Mouse (Mus musculus) heart, postnatal 0 days (tissue): Measurements from ENCODE around the gene Xpnpep1. TPM values are rescaled to one million over a fixed set of nuclear protein-coding genes. Genes with fewer than 3 reads are reported as not detected.

Experiments used
- ATAC-seq: fragments of 200-750 bp; cut with Nextera tagmentation; 2 replicates; pipeline ENCODE4 v1.8.0; 2017; ENCODE audit warnings: low read depth, moderate number of reproducible peaks, moderate library complexity; ENCODE audit not compliant: insufficient read depth
- DNase-seq: peaks from one replicate; pipeline ENCODE4 v3.0.0-alpha.2; 2016; ENCODE audit warnings: low spot score
- H3K27ac ChIP-seq: fragments of 300-500 bp; sonication (generic); 2 replicates; pipeline ENCODE4 v1.5.1; 2014; ENCODE audit warnings: low read depth, mild to moderate bottlenecking
- H3K27me3 ChIP-seq: fragments of 300-500 bp; sonication (generic); 2 replicates; pipeline ENCODE4 v1.6.1; 2014; ENCODE audit warnings: low read length, mixed read lengths; ENCODE audit not compliant: control insufficient read depth, insufficient read depth
- H3K36me3 ChIP-seq: fragments of 300-500 bp; sonication (generic); replicated peaks from 2 replicates; pipeline ENCODE4 v1.6.1; 2014; ENCODE audit warnings: low read length, mixed read lengths; ENCODE audit not compliant: control insufficient read depth, insufficient read depth
- H3K4me1 ChIP-seq: fragments of 300-500 bp; sonication (generic); 2 replicates; pipeline ENCODE4 v1.6.1; 2014; ENCODE audit warnings: antibody characterized with exemption; ENCODE audit not compliant: control insufficient read depth, insufficient read depth
- H3K4me2 ChIP-seq: fragments of 300-500 bp; sonication (generic); 2 replicates; pipeline ENCODE4 v1.6.1; 2014; ENCODE audit warnings: low read depth, mild to moderate bottlenecking, low read length, moderate library complexity
- H3K4me3 ChIP-seq: fragments of 300-500 bp; sonication (generic); 2 replicates; pipeline ENCODE4 v1.5.1; 2014; ENCODE audit warnings: low read depth, low read length
- H3K9ac ChIP-seq: fragments of 300-500 bp; sonication (generic); replicated peaks from 2 replicates; pipeline ENCODE4 v1.6.1; 2014; ENCODE audit warnings: low read depth, low read length, mixed read lengths
- H3K9me3 ChIP-seq: fragments of 300-500 bp; sonication (generic); replicated peaks from 2 replicates; pipeline ENCODE4 v1.6.1; 2016; ENCODE audit warnings: low read length; ENCODE audit not compliant: control insufficient read depth
- CTCF ChIP-seq: IDR thresholded peaks from 2 replicates; pipeline ENCODE4 v1.5.1; 2016; ENCODE audit warnings: antibody characterized with exemption, control low read depth, low read depth
- EP300 ChIP-seq: IDR thresholded peaks from 2 replicates; pipeline ENCODE4 v1.6.1; 2016; ENCODE audit warnings: antibody characterized with exemption, low read depth
- WGBS: fragments of 180-500 bp; shearing (Covaris S2); extraction: QIAGEN DNeasy Blood & Tissue Kit; methylation state at CpG from one replicate; pipeline ENCODE4 v1.1.7; 2014; 5-methylcytosine and 5-hydroxymethylcytosine counted together
- polyA plus RNA-seq: library from polyadenylated mRNA; unstranded; fragments of >200 nt; fragmentation: Nextera tagmentation; extraction: Ambion mirVana; gene quantifications from 2 replicates; pipeline ENCODE4 v1.2.1, GENCODE M21; 2015
- total RNA-seq: library from RNA; depleted of rRNA; stranded (reverse); fragments of >200 nt; gene quantifications from 2 replicates; pipeline ENCODE4 v1.2.3, GENCODE M21; 2014; ENCODE audit warnings: low replicate concordance; rRNA removed

Xpnpep1 gene
- total RNA-seq: 107 and 134 TPM in 2 replicates
- 106 and 119 TPM in 2 replicates for polyA plus RNA-seq

DNA sequence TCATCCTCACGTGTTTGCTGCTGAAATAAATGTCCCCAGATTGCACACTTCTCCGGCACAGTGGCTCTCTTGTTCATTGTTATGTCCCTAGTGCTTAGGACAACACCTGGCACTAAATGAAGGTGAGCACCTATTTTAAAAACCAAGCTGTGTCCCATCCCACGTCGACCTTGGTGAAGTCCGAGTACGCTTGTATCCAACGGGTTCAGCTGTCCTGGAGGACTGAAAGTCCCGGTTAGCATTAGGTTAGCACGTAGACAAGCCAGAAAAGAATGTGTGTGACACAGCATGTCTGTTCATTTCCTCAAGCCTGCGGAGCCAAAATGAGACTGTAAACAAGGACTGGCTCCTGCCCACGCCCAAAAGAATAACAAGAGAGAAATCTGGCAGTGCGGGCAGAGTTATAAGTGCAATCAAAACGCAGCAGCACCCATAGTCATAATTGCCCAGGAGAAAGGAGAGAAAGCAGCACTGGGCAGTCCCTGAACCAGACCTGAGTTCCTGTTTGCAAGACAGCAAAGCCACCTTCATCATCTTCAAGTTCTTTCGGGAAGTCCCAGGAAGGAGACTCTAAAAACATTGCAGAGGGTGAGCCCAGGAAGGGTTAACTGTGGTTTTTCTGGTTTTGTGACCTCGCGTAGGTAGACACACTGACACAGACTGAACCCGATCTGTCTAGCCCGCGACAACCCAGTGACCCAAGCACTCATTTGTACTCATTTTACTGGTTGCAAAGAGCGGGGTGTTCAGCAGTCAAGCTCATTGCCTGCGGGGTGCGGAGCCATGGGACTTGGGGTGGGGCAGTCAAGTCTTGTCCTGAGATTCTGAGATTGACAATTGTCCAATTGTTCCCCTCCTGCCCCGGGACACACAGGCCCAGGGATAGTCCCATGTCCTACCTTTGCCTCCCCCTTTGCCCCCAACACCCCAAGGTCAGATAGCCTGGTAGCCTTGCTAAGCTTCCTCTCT lies at the start of gene Xpnpep1:
Gene Xpnpep1 (minus strand): TSS at position 51 of the 969 bp plus-strand sequence.
- Histone ChIP-seq H3K9ac (no peak within 1 kb of the TSS), H3K4me2 (peak within 1 kb of the TSS; percentile 57), H3K4me3 (peak within 1 kb of the TSS; percentile 87), H3K27ac (peak within 1 kb of the TSS; percentile 90), H3K4me1 (peaks cover 32% of the 10 kb centered on the region), H3K9me3 (no peaks in the 10 kb centered on the region), H3K27me3 (no peaks in the 10 kb centered on the region), H3K36me3 (0 out of 2 replicates have a peak, but pooled peaks cover 4% of the 10 kb centered on the region)
- no peak for DNase-seq
- ATAC-seq: no peak
- TF ChIP-seq EP300 (no peak), CTCF (no peak)
- WGBS: 74% methylated on average over 23 of the region's 23 CpGs

DNA sequence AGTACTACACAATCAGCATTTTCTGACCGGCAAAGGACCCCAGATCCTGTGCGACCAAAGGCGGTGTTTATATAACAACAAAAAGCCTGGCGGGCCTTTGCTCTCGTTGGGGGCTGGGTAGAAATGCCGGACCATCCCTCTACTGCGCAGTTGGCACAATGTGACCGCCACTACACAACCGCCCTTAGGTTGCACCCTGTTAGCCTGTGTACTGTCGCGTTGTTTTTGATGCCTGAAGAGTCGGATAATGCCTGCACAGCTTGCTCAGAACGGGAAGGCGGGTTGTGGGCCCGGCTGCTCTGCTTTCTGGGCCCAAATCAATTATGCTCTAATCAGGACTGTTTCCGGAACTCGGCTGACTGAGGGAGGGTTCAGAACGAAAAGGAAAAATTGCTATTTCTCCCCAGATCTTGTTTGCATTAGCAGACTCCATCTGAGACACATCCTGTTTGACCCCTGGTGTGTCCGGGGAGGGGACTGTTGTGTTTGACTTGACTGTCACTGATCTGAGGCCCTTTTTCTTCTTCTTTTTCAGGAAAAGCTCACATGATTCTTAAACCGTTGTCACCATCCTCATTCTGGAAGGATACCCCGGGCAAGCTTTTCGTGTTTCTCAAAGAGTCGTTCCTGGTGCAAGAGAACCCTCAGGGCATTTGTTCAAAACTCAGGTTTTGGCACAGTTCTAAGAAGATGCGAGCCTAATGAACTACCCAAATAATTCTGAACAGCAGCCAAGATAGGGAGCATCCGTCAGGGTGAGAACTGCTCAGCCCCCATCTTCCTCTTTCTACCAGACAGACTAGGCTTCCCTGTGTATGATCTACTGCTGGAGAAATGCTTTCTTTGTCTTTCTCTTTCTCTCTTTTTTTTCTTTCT lies 47.5 kb upstream of the Xpnpep1 start:
- TF ChIP-seq EP300: 0 out of 2 replicates have a peak, but pooled peaks have one; percentile 43
- no peak for TF ChIP-seq CTCF
- peak overlapping the region; percentile 42 for H3K4me2 ChIP-seq
- ATAC-seq (peak; percentile 67), DNase-seq (peak; percentile 70)
- H3K36me3 ChIP-seq: no peaks in the 10 kb centered on the region
- H3K9ac ChIP-seq: 0 out of 2 replicates have a peak overlapping the region, but pooled peaks have one; percentile 26
- H3K27ac ChIP-seq: peak overlapping the region; percentile 80
- H3K27me3 ChIP-seq: no peaks in the 10 kb centered on the region
- 39% methylated on average over 25 of the region's 25 CpGs for WGBS
- no peak overlapping the region for H3K4me3 ChIP-seq
- H3K9me3 ChIP-seq: no peaks in the 10 kb centered on the region
- no peaks in the 10 kb centered on the region; the same call in 1 of the 2 replicates for H3K4me1 ChIP-seq

DNA sequence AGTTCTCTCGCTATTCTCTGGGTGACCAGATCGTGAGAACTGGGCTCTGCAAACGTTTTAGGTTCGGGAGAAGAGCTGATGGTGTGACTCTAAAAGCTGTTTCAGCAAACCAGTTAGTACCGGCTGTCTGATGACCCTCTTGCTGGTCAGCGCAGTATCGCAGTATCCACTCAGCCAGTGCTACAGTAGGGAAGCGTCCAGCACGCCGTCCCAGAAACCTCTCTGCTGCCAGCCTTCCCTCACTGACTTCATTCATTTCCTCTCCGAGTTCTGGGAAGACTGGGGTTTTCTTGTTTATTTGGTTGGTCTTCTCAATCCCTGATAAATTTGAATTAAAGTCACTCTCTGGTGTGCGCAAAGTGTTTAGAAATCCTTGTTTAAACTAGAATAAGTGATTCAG lies 46.8 kb upstream of the Xpnpep1 start:
- Histone ChIP-seq H3K4me2 (peak overlapping the region; percentile 42), H3K27me3 (no peaks in the 10 kb centered on the region), H3K36me3 (no peaks in the 10 kb centered on the region), H3K9ac (0 out of 2 replicates have a peak overlapping the region, but pooled peaks have one; percentile 26), H3K4me1 (no peaks in the 10 kb centered on the region; the same call in 1 of the 2 replicates), H3K4me3 (no peak overlapping the region), H3K27ac (peak overlapping the region; percentile 80), H3K9me3 (no peaks in the 10 kb centered on the region)
- 54% methylated on average over 12 of the region's 12 CpGs for WGBS
- ATAC-seq (peak; percentile 56), DNase-seq (no peak)
- TF ChIP-seq EP300 (no peak), CTCF (no peak)

DNA sequence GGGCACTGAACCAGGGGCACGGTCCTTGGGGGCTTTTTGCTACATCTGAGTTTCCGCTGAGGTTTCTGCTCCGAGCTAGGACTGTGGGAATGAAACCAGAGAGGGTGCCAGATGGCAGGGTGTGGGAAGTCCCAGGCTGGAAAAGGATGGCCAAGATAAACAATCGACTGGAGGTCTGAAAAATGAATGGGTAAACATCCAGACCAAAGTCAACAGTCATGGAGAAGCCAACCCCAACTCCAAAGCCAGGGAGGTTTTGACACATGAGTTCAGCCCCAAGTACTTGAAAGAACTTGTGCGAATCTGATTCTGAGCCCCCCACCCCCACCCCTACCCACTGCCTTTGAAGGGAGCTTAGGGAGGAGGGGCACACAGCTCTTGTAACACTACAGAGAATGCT lies 44.7 kb upstream of the Xpnpep1 start:
- no peaks in the 10 kb centered on the region for H3K27me3 ChIP-seq
- H3K4me1 ChIP-seq: no peaks in the 10 kb centered on the region; the same call in 1 of the 2 replicates
- no peaks in the 10 kb centered on the region for H3K9me3 ChIP-seq
- no peak overlapping the region for H3K27ac ChIP-seq
- no peak overlapping the region for H3K4me3 ChIP-seq
- 55% methylated on average over 5 of the region's 5 CpGs for WGBS
- no peaks in the 10 kb centered on the region for H3K36me3 ChIP-seq
- DNase-seq (peak; percentile 59), ATAC-seq (no peak)
- no peak overlapping the region for H3K4me2 ChIP-seq
- H3K9ac ChIP-seq: no peak overlapping the region
- TF ChIP-seq EP300 (no peak), CTCF (no peak)

DNA sequence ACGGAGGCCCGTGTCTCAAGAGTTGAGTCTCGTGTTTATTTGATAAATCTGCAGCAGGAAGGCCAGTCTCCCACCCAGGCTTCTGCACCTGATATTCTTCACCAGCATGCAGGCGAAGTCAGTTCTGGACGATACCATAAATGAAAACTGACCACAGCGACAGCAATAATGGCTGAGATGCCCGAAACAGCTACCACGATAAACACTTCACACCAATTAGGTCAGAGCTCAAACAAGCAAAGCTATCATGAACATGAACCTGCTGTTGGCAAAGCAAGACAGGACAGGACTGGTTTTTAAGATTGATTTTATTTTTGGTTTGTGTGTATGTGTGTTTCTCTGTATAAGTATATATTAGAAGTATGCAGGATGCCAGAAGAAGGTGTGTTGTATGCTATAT lies 42.8 kb upstream of the Xpnpep1 start:
- DNase-seq (no peak), ATAC-seq (no peak)
- Histone ChIP-seq H3K4me3 (no peak overlapping the region), H3K9me3 (no peaks in the 10 kb centered on the region), H3K27ac (no peak overlapping the region), H3K4me2 (no peak overlapping the region), H3K36me3 (no peaks in the 10 kb centered on the region), H3K9ac (no peak overlapping the region), H3K4me1 (no peaks in the 10 kb centered on the region; the same call in 1 of the 2 replicates), H3K27me3 (no peaks in the 10 kb centered on the region)
- TF ChIP-seq CTCF (no peak), EP300 (no peak)
- WGBS: 71% methylated on average over 8 of the region's 8 CpGs
